In the genomic region with DNA sequence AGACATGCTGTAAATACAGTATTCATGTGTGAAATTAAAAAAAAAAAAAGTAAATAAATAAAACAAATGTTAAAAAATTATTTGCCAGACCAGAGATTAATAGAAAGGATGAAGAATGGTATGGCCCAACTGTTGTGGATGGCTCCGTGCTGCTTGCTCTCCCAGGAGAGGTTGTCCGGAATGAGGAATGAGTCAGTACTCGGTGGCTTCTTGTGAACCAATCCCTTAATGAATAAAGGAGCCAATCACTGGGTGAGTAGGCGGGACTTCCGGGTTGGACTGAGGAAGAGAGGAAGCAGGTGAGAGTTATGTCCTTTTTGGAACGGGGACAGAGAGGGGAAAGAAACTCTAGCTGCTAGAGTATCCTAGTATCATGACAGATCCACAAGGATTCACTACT, we compare ENCODE assay signal across 1 mouse cellular context.
TF ChIP-seq lines count a peak whose summit lies in the region.

No protein-coding gene starts in this region.

TF ChIP-seq in CH12.LX, 34 proteins besides CTCF, POLR2A, EP300 and RAD21 (continued from another document):
- TF ChIP-seq ELF1 (IDR thresholded peaks at IDR 0.05; ENCODE audit: low read depth, low read length) (peak; percentile 90), SMC3 (IDR thresholded peaks at IDR 0.05; ENCODE audit: low read depth, low read length) (no peak)
TF ChIP-seq in CH12.LX: peak in this region for 5.
